Mouse (Mus musculus) kidney, postnatal 36 days (tissue): ENCODE measurements around the gene Tifa.

Experiments used
- DNase-seq, 2 experiments: peaks; one replicate each; pipeline ENCODE4 v3.0.0; 2021 to 2022; ENCODE audit warnings: mixed read lengths in 2 of 2

Gene Tifa

DNA sequence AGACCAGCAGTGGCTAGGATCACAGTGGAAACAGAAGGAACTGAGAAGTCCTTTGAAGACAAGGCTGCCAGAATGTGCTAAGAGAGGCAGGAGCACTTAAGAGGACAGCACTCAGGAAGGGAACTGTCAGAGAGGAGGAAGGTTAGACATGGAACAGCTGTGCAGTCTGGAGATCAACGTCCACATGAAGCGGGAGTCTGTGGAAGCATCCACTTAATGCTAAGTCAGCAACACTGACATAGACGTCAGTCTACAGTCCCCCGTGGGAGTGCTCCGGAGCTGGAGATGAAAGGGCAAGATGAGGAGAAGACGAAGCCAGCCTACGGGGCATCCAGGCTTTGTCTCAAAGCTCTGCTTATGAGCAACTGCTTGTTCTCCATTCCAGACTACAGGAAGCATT, 37.5 kb downstream of the Tifa start:
- peak; percentile 47 to 56 for DNase-seq

DNA sequence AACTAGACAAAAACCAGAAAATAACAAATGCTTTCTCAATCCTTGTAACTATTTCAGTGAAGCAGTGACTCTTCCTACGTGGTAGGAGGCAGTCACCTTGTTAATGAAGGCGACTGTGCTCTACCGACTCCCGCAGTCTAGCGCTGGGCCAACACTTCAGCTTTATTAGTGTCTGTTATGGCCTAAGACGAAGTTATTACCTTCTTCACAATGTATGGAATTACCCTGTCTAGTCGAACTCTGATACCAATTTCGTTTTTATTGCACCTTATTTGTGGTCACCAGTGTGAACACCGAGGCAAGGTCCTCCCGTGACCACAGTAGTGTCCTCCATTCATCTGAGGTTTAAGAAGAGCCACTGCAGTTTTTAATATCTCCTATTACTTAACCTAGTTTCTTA, 40.6 kb downstream of the Tifa start:
- no peak for DNase-seq

DNA sequence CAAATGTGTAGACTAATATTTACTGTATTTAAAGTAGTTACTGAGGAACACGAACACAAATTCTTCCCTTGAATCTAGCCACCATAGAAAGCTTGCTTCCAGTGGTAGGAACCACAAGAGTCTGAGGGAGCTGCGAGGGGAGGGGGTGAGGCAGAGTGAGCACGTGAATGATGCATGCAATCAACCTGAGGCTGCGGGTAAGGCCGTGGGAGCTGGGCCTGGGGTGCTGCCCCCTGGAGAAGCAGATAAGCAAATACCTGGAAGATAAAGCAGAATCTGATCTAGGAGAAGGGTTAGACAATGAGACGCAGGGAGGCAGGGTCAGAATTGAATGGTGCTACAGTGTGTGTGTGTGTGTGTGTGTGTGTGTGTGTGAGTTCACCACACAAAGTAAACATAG, 41.5 kb downstream of the Tifa start:
- DNase-seq = no peak

DNA sequence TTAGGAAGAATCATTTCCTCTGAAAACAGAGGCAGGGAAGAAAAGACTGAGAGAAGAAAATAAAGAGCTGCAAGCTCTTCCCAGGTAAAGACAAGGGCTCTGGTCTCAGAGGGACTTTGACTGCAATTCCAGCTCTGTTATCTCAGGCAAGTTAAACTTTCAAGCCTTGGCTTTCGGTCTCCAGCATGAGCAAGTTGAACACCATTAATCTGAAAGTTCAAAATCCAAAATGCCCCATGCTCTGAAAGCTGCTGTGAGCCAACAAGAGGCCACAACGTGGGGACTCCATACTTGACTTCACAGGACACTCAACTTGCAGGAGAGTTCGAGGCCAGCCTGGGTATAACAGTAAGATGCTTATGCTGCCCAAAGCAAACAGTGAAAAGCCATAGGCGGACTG, 44.4 kb downstream of the Tifa start:
- DNase-seq = no peak

DNA sequence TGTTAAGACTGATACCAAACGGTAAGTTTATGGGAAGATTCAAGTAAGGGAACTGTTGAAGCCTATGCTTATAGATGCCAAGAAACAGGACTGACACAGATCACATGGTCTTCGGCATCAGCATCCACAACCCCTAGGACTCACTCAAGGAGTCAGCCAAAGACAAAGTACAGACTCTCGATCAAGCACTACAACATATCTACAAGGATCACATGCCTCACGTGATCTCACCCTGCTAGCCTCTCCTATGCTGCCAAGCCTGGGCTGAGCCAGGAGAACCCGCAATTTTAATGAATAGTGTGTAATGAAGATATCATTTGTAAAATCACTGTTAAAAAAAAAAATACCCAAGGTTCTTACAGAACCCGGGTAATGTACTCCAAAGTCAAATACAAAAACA, 46.0 kb downstream of the Tifa start:
- peak; percentile 31 to 42 for DNase-seq

DNA sequence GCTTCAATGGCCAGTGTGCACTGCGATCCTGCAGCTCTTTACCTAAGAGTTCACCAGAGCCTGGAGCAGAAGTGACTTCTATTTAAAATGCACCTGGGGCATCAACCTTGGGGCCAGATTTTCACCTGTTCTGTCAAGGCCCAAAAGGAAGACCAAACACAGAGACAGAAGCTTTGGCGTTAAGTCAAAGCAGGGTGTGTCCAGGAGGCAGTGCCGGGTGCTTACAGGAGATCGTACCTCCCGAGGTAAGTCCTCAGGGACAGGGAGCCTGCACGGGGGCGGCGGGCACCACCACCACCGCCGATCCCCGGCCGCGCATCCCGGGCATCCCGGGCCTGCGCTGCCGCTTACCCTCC, 47.2 kb downstream of the Tifa start:
- no peak for DNase-seq

DNA sequence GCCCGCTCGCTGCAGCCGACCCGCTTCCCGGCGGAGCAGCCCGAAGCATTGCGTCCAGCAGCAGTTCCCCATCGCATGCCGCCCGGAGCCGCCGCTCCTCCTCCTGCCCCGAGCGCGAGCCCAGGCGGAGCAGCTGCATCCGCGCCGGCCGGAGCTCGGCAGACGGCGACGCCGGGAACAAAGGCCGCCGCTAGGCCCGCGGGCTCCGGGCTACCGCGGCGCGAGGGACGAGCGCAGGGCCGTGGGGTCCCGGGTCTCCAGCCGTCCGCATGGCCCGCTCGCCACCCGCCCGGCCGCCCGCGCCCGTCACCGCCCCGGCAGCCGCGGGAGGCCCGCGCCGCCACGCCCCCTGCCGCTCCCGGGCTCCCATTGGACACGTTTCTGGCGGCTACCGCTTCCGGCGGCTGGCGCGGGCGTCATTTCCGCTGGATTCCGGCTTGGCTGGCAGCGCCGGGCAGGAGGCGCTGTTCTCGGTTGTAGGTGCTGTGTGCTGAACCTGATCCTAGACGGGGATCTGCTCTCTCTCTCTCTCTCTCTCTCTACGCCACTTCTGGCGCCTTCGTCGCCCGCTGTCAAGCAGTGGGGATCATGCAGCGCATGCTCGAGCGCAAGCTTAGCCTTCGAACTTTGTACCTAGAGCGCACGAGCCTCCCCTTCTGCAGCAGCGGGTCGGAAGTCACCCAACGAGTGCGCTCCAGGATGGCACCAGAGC, 47.7 kb downstream of the Tifa start, which contains the start of gene Ap1ar:
TSS of gene Ap1ar (minus strand) at position 370 of the 712 bp plus-strand sequence.
- peak; percentile 96 to 98 for DNase-seq

DNA sequence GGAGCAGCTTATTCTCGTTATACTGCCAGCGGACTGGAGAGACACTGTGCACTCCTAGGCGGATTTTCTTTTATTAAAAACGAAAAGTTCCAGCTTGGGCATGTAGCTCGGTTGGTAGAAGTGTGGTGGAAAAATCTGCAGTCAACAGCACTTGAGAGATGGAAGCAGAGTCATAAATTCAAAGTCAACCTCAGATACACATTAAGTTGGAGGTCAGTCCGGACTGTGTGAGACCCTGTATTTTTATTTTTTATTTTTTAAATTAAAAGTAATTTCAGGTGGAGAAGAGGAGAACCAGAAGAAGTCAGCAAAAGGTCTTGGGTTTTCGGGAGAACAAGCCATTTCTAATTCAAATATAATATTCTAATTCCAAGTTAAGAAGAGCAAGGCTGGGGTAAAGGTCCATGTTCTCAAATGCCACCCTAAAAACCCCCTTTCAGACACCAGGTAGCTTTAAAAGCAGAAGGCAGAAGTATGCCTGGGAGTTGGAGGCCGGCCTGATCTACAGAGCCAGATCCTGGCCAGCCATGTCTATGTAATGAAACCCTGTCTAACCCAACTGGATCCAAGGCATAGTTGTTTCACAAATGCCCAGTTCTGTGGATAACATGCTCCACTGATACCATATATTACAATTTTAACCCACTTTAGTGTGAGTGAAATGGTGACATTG, 48.5 kb downstream of the Tifa start:
- DNase-seq = no peak

DNA sequence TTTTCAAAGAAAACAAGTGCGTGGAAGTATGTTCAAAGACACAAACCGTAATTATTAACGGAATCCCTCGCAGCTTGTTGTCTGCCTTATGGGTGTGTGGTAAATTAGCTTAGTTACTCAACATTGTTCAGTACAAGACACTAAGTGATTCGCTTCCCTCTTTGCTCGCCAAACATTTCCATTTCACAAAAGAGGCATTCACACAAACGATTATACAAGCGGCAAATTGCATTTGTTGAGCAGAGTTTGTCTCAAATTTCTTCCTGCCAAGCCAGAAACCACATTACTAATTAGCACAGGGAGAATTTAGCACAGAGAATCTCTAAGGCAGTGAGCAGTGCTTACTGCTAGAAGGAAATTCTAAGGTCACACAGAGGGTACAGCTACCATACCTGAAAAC, 52.3 kb downstream of the Tifa start:
- DNase-seq = no peak

DNA sequence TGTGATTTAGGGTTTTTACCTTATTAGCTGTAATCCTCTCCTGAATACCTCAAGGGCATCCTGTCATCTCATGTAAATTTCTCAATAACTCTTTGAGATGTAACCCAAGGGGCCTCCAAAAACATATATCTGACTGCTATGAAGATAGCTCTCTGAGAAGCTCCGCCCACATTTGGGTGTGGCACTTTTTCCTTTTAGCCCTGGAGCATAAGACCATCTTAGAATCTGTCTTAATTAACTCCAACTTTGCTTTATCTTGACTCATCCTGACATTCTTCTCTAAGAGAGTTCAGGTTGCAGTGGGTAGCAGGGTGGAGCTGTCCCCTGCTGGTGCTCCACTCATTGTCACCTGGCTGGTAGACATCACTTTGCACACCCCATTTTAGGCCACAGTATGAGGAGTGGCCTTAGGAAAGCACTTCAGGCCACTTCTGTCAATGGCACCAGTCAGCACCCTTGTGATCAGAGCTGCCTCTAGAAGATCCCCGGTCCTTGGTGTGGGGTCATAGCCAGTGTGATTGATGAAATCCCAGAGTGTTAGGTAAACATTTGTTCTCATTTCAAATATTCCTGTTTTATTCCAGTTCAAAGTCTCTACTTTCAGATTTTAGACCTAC, 53.8 kb downstream of the Tifa start:
- no peak for DNase-seq

DNA sequence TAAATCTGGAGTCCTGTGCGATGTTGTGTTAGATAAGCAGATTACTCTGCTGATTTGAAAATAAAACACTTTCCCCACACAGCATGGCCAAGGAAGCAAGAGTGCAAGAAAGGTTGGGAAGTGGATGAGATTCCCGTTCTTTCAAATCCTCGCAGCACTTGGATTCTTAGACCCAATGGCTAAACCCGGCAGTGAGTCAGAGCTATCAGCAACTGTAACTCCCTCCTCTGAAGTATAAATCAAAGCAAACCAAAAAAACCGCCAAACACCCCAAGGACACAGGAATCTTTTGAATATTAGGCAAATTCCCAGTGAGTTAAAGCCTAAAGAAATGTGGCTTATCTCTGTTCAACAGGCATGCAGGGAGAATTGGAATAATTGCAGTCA, 54.3 kb downstream of the Tifa start:
- no peak for DNase-seq

DNA sequence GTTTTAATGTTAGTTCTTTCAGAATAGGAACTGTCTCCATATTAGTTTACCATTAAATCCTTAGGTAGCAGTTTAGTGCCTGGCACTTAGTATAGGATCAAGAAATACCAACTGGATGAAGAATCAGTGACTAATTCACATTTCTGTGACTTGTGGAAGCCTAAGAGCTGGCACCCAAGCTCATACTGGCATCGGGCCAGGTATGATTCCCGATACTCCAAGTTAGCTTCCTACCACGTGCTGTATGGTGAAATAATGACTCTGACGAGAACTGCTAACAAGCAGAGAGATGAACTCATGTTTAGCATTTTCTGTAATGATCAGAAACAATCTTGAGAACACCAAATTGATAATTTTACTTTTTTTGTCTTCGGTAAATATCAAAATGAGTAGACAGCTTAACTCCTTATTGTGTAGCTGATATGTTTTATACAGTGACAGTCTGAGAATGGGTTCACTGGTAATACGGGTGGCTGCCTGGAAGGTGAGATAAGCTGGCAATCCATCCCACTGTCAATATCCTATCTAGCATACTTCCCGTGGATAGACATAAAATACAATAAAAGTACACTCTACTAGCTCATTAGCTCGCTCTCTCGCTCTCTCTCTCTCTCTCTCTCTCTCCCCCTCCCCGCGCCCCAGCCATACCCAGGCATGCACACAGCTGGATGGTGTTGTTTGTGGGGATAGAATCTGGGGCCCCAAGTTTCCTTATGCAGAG, 58.6 kb downstream of the Tifa start:
- DNase-seq = peak; percentile 13 to 39

DNA sequence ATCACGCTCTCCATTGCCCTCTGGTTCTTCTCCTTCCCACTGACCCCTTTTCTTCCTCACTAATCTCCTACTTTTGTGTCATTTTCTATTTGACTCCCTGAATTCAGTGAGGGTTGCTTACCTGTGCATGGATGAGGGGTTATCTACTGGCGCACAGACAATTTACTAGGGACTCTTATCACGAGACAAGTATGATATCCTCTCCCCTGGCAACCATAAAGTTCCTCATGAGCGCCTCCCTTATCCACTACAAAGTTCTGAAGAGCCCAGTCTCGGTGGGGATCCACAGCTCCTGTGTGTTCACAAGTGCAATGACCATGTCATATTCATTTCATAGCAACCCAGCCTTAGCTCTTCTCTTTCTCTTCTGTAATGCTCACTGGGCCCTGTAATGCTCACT, 60.3 kb downstream of the Tifa start:
- no peak for DNase-seq

DNA sequence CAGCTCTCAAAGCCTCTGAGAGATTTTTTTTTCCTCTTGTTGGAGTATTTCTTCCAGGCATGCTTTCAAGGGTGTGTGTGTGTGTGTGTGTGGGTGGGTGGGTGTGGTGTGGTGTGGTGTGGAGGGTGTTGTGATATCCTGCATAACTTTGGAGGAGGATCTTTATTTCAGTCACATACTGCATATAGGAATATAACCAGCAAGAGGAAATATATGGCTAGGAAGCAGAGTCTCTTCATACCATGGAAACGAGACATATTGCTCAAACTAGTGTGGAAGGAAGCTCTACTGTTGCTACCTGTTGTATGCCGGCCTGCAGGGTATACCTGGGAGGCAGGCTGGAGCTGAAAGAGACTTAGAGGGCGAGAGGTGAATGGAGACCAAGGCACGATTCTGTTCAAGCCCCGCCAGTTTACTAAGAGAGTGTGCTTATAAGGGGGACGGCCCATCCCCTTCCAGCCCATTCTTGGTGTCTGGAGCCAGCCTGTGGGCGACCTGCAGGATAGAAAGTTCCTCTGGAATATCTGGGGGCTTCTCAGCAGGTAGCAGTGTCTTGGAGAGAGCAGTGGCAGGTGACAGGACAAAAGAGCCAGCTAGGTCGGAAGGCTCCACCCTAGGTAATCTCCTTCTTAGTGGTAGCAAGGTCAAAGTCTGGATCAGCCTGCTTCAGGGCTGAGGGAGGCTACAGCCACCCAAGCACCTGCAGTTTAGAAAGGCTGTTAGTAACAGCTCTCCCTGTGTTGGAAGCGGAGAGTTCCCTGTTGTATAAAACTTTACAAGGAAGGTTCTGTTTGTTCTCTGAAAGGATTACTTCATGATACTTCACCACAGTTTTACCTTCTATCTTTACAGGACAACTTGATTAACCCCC, 61.4 kb downstream of the Tifa start:
- no peak for DNase-seq

DNA sequence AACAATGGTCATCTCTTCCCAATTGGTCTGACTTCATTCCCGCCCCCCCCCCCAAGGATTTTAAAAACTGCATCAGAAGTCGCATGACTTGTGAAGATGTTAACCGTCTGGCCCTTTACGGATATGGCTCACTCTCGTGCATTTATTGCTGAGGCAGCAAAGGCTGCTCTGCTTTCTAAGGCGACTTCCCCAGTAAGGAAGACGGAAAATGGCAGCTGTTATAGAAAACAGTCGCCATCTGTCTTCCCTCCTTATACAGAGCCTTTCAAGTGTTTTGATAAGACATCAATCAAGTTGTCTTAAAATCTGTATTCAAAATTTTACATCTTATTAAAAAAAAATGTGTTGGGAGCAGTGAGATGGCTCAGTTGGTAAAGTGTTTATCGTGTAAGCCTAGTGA, 63.1 kb downstream of the Tifa start:
- DNase-seq = no peak

DNA sequence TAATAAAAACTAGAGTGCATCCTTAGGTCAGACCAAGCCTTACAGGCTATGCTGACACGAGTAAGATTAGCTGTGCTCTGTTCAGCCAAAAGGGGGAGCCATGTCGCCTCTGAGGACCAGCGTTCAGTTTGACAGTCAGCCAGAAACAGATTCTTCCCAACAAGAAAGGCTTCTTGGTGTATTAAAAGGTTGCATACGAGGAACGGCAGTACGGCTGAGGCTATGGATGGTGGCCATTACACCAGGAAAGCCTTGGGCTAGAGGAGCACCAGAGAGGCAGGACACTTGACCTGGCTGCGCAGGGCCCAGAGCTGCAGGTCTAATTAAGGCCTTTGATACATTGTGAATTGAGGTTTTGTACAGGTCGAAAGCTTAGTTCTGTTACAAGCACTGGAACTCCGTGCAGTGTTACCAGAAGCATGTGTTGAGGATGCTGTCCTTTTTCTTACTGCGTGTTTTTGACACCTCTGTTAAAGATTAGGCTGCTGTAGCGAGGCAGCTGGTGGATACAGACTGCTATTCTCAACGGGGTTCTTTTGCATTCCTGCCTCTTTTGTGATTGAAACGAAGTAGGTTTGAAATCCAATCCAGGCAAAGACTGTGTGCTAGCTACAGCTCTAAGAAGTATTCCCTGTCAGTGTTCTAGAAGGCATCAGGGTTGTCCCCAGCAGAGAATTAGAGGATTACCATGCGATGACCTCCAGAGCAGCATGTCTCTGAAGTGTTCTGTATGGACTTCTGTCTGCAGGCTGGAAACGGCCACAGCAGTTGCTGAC, 64.0 kb downstream of the Tifa start:
- peak; percentile 77 to 88 for DNase-seq

DNA sequence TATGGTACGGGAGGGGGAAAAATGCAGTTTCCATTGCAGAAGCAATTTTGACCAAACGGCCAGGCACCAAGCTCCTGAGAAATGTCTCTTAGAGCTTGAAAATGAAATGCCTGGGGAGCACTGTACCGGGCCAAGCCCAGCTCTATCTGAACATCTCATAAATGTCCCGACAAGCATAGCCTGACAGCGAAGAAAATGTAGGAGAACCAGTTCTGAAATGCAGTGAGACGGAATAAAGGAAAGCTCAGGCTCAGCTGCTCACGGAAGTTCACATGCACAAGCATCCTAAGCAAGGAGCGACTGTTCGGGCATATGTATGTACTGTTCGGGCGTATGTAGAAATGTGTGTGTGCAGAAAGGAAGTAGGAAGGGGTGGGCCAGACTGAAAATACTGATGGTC, 71.7 kb downstream of the Tifa start:
- DNase-seq = peak in 1 of 2 experiments; percentile 29

DNA sequence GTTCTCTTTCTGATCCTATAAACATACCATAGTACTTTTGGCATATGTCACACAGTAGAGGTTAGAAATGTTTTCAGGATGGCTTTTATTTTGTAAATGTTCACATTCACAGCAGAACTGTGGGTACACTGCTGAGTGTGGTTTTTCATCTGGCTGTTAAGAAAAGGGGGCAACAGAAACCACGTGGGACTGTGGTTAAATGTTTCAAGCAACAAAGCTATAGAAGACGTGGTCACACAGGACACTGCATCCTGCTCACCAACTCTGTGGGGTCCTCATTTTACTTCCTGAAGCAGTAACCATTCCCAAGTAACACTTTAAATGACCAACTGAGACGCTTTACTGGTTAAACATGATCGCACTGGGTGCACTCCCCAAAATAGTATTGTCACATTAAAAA, 72.9 kb downstream of the Tifa start:
- no peak for DNase-seq

DNA sequence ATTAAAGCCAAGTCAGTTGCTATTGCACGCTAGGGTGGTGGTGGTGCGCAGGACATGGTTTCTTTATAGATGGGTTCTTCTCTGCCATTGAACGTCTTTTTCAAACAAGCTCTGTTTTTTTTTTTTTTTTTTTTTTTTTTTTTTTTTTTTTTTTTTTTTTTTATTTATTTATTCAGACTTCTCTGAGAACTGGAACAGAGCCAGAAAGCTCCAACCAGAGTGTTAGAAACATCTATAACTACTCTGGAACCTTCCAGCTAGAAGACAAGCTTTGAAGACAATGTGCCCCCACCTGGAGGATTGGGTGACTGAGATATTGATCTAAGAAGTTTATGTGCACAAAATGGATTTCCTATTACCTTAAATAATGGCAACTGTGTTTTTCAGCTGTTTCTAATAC, 74.0 kb downstream of the Tifa start:
- no peak for DNase-seq

DNA sequence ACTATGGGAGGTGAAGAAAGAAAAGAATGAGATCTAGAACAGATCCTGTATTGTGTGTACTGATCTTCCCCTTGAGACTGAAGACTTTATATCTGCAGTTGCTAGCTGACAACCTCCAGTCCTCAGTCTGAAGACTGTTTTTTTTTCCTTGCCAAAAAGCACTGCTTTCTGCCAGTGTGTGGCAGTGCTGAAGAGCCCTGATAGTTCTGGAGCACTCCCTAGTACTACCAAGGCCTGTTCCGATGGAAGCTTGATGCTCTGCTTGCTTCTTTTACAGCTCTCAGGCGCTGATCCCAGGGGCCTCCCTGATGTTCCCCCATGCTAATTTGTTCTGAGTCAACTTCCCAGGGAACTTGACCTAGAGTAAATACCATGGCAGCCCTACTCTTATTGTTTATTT, 74.6 kb downstream of the Tifa start:
- DNase-seq = no peak

DNA sequence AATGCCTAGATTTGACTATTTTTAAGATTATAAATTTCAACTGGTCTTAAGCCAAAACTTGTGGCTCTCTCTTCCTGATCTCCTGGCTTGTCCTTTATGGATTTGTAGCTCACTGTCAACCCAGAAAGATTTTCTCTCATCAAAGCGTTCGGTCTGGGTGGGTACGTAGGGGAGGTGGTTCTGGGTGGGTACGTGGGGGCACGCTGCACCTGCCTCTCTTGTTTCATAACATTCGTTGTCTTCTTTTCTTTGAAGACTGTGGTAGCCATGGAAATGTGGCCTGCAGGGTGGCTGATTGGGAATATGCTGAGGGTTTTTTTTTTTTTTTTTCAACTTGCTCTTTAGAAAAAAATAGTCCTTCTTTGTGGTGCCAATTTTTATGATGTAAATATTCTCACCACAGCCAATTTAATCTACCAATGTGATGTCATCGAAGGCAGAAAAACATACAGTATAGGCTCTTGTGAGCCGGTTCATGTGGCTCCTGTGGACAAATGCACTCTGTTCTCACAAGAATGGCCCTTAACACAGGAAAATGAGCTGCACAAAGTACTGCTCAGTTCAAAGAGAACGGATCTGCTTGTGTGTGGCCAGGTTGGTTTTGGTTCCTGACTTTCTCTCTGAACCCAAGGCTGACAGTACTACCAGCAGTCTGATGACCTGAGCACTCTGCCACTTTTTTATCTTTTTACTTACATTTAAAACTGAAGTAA, 78.6 kb downstream of the Tifa start:
- DNase-seq = no peak
